Mouse (Mus musculus) liver, embryonic 15.5 days (tissue): ENCODE measurements around the gene 1700016D06Rik. TPM values are rescaled to one million over a fixed set of nuclear protein-coding genes. Genes with fewer than 3 reads are reported as not detected.
A peak's percentile ranks its signal among the peaks of the same experiment; 100 is the strongest.

ENCODE experiments used
- ATAC-seq: fragments of 200-750 bp; cut with Nextera tagmentation; 2 replicates; pipeline ENCODE4 v1.8.0; 2017; ENCODE audit warnings: moderate number of reproducible peaks, mild to moderate bottlenecking, moderate library complexity; ENCODE audit not compliant: insufficient read depth
- H3K27ac ChIP-seq: fragments of 300-500 bp; sonication (generic); replicated peaks from 2 replicates; pipeline ENCODE4 v1.5.1; 2015; ENCODE audit warnings: mild to moderate bottlenecking, inconsistent platforms
- H3K27me3 ChIP-seq: fragments of 300-500 bp; sonication (generic); 2 replicates; pipeline ENCODE4 v1.6.1; 2015; ENCODE audit warnings: mild to moderate bottlenecking, inconsistent platforms
- H3K36me3 ChIP-seq: fragments of 300-500 bp; sonication (generic); replicated peaks from 2 replicates; pipeline ENCODE4 v1.6.1; 2015; ENCODE audit warnings: moderate library complexity, mild to moderate bottlenecking, inconsistent platforms
- H3K4me1 ChIP-seq: fragments of 300-500 bp; sonication (generic); replicated peaks from 2 replicates; pipeline ENCODE4 v1.6.1; 2015; ENCODE audit warnings: inconsistent platforms
- H3K4me2 ChIP-seq: fragments of 300-500 bp; sonication (generic); 2 replicates; pipeline ENCODE4 v1.6.1; 2015; ENCODE audit warnings: moderate library complexity, mild to moderate bottlenecking, inconsistent platforms
- H3K4me3 ChIP-seq: fragments of 300-500 bp; sonication (generic); replicated peaks from 2 replicates; pipeline ENCODE4 v1.5.1; 2015; ENCODE audit warnings: mild to moderate bottlenecking, inconsistent platforms
- H3K9ac ChIP-seq: fragments of 300-500 bp; sonication (generic); 2 replicates; pipeline ENCODE4 v1.6.1; 2015; ENCODE audit warnings: moderate library complexity, mild to moderate bottlenecking, inconsistent platforms
- H3K9me3 ChIP-seq: fragments of 300-500 bp; sonication (generic); replicated peaks from 2 replicates; pipeline ENCODE4 v1.6.1; 2016; ENCODE audit warnings: inconsistent platforms
- WGBS: fragments of 180-500 bp; shearing (Covaris S2); methylation state at CpG from one replicate; pipeline ENCODE4 v1.1.7; 2015; ENCODE audit warnings: mixed read lengths; ENCODE audit not compliant: insufficient replicate concordance; 5-methylcytosine and 5-hydroxymethylcytosine counted together
- microRNA-seq: library from miRNA; unstranded; fragments of <30 nt; microRNA quantifications from one replicate; pipeline ENCODE4, GENCODE M21; 2016
- polyA plus RNA-seq: library from polyadenylated mRNA; unstranded; fragments of >200 nt; fragmentation: Nextera tagmentation; extraction: Ambion mirVana; gene quantifications from 2 replicates; pipeline ENCODE4 v1.2.1, GENCODE M21; 2015

The 1700016D06Rik gene
- polyA plus RNA-seq, 1 experiment from 2014 or later = not detected

- no peak overlapping the region for H3K27ac ChIP-seq
- H3K4me3 ChIP-seq = no peak overlapping the region
- no peak overlapping the region for H3K4me2 ChIP-seq
- H3K9ac ChIP-seq = no peak overlapping the region
- no peaks in the 10 kb centered on the region for H3K4me1 ChIP-seq
- H3K36me3 ChIP-seq = peaks cover 53% of the 10 kb centered on the region
- no peaks in the 10 kb centered on the region for H3K9me3 ChIP-seq
- 88% methylated on average over 9 of the region's 9 CpGs for WGBS
- no peaks in the 10 kb centered on the region for H3K27me3 ChIP-seq
- no peak for ATAC-seq
Measured at GRCm38 (mm10) chr8:11608848-11609247, 92.0 kb downstream of the 1700016D06Rik start.

Small RNAs within 50 kb of the gene (microRNA-seq; reads per million reads assigned to microRNA genes)
- gene Mir7238 = 4.8 reads per million, percentile 16 among the genes with 10 or more reads in this experiment

Other genes starting within 250 kb of the 1700016D06Rik start
- 5.8 and 6.9 TPM in 2 replicates for gene Rab20, start 222.4 kb downstream of the 1700016D06Rik start, polyA plus RNA-seq
- gene Naxd, start 203.6 kb downstream of the 1700016D06Rik start, polyA plus RNA-seq = 37.1 and 40.1 TPM in 2 replicates
- gene Cars2, start 150.3 kb downstream of the 1700016D06Rik start, polyA plus RNA-seq = 12.3 and 15.1 TPM in 2 replicates
- gene Ing1, start 145.5 kb downstream of the 1700016D06Rik start, polyA plus RNA-seq = 13.5 and 16.7 TPM in 2 replicates
- gene Ankrd10, start 65.3 kb downstream of the 1700016D06Rik start, polyA plus RNA-seq = 22.1 and 23.7 TPM in 2 replicates
- gene Arhgef7, start 26.7 kb upstream of the 1700016D06Rik start, polyA plus RNA-seq = 9.5 and 11.0 TPM in 2 replicates
- gene Tex29, start 139.4 kb upstream of the 1700016D06Rik start, polyA plus RNA-seq = not detected in 2 replicates